Mouse (Mus musculus): ENCODE measurements at regions not wholly inside any gene's neighbourhood (a gene's known extent, or its start where the extent isn't known, plus 50 kb on each side); places are given as distances from the start of the nearest gene placed in this dataset.

GRCm38 (mm10) chr16:95809127-95809876 is 107.4 kb downstream of the Ets2 start:
- no peak for DNase-seq

GRCm38 (mm10) chr16:95806510-95806909 is 104.6 kb downstream of the Ets2 start:
- no peak for DNase-seq

- DNase-seq, result no peak
These were observed 102.3 kb downstream of the Ets2 start for GRCm38 (mm10) chr16:95804199-95804598.

- DNase-seq, result no peak
These were observed 100.8 kb downstream of the Ets2 start for GRCm38 (mm10) chr16:95802641-95803040.

- no peak for DNase-seq
These were observed 100.3 kb downstream of the Ets2 start for GRCm38 (mm10) chr16:95802207-95802606.

GRCm38 (mm10) chr16:95800911-95801442 is 99.1 kb downstream of the Ets2 start:
- DNase-seq, result no peak

DNA sequence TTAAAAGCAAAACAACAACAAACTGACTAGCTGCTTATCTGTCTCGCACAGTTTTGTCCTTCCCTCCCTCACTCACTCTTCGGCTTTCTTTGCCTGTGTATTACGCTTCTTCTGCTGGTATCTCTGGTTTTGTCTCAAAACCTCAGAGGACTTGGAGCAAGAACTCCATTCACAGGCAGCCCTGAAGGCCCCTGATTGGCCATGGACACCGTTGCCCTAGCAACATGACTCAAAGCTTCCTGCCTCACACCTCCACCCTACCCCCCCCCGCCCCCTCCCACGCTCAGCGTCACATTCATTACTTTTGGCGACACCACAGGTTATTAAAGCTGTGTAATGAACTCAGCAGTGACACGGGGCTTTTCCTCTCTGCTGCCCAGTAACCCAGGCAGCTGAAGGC is 96.7 kb downstream of the Ets2 start:
- DNase-seq, result peak; percentile 52

- no peak for DNase-seq
These were observed 96.2 kb downstream of the Ets2 start for GRCm38 (mm10) chr16:95798099-95798498.

GRCm38 (mm10) chr16:95797141-95797540 is 95.3 kb downstream of the Ets2 start:
- no peak for DNase-seq

GRCm38 (mm10) chr16:95794876-95795275 is 93.0 kb downstream of the Ets2 start:
- DNase-seq, result no peak

DNA sequence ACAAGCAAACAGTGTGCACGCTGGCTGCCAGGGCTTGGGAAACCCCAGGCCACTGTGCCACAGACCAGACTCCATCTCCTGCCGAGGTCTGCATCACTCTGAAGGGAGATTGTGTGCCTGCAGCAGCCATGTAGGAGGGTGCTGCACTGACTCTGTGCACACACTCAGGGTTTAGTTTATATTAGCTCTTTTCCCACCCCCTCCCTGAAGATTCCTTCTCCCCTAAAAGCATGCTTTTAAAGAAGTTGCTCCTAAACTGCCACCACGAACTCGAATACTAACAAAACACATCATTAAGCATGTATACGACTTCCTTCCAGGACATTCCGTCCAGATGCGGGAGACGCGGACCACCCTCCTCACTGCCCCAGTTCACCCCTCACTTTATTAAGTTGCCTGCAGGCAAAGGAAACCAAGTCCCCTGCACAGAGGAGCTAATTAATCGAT is 92.4 kb downstream of the Ets2 start:
- DNase-seq, result no peak

DNA sequence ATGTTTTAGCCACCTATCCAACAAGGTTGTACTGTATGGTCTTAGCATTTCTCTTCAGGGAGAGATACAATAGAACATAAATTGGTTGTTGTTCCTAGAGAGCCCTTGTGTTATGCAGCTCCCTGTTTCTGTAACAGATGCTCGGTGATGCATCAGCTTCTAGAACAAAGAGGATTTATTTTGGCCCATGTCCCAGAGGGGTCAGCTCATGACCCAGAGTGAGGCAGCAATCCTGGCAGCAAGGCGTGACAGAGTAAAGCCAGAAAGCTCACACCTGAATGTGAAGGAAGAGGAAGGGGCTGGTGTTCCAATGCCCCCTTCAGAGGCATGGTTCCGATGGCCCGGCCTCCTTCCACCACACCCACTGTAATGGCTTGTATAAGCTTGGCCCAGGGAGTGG is 88.8 kb downstream of the Ets2 start:
- DNase-seq, result no peak

- no peak for DNase-seq
These were observed 87.7 kb downstream of the Ets2 start for GRCm38 (mm10) chr16:95789548-95789947.

DNA sequence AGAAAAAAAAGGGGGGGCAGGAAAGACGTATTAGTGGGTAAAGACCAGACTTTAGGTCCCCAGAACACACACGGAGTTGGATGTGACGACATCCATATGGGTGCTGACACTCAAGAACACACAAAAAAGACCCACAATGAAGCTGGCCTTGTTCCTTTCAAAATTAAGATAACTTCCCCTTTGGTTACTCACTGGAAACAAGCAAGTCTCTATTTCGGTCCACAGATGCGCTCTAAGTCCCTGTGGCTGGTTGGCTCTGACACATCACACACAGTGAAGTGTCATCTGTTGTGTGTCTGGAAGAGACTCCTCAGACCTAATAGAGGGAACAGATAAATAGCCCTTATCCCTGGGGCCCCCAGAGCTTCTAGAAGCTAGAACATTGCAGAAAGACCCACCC is 79.8 kb downstream of the Ets2 start:
- DNase-seq, result no peak

GRCm38 (mm10) chr16:95780431-95780830 is 78.6 kb downstream of the Ets2 start:
- no peak for DNase-seq

- DNase-seq, result no peak
These were observed 77.2 kb downstream of the Ets2 start for GRCm38 (mm10) chr16:95778845-95779722.

GRCm38 (mm10) chr16:95778173-95778572 is 76.3 kb downstream of the Ets2 start:
- peak; percentile 32 for DNase-seq

DNA sequence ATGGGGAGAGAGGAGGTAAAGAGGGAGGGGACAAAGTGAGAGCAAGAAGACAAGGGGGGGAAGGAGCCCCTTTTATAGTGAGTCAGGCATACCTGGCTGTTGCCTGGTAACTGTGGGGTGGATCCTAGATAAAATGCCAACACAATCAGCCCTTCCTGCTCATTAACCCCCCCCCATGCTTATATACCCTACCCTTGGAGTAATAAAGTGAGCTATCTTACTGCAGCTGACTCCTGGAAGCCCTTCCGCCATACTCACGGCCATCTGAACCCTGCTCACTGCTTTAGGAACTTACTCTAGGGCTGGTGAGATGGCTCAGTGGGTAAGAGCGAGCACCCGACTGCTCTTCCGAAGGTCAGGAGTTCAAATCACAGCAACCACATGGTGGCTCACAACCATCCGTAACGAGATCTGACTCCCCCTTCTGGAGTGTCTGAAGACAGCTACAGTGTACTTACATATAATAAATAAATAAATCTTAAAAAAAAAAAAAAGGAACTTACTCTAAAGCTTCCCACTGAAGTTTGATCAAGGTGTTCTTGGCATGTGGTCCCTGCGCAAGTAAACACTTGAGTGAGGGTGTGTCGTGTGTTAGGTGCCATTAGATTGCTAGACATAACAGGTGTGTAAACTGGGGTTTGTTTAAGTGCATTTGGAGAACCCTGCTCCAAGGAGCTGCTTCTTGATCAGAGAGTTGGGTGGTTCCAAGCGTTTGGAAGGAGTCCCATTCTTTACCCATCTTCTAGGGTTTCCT is 74.9 kb downstream of the Ets2 start:
- DNase-seq, result no peak

- no peak for DNase-seq
These were observed 74.1 kb downstream of the Ets2 start for GRCm38 (mm10) chr16:95776010-95776409.

DNA sequence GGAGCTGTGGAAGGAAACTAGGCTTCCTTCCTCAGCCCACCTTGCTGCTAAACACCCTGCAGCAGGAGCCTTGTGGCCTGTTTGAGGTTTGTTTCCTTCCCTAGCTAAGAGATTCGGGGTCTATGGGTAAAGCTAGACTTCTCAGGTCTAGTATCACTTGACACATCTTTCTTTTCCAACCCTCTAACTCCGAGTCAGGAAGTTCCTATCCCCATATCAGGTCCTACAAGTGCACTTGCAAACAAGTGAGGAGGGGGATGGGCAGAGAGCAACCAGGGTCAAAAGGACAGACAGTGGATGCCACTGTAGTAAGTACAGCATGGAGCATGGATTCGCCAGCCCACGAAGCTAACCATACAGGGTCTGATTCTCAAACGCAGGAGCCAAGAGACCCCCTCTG is 73.5 kb downstream of the Ets2 start:
- DNase-seq, result no peak

- DNase-seq, result no peak
These were observed 71.3 kb downstream of the Ets2 start for GRCm38 (mm10) chr16:95773151-95773550.
